Mouse (Mus musculus) midbrain, embryonic 15.5 days (tissue): ENCODE measurements around the gene 2410004B18Rik. TPM values are rescaled to one million over a fixed set of nuclear protein-coding genes. Genes with fewer than 3 reads are reported as not detected.

ENCODE experiments used
- polyA plus RNA-seq: library from polyadenylated mRNA; unstranded; fragments of >200 nt; fragmentation: Nextera tagmentation; extraction: Ambion mirVana; gene quantifications from 2 replicates; pipeline ENCODE4 v1.2.1, GENCODE M21; 2015

2410004B18Rik gene
- polyA plus RNA-seq, 1 experiment from 2014 or later: 78.6 TPM

Other genes with a start within 250 kb of the 2410004B18Rik start
- 135 and 137 TPM in 2 replicates for gene Ddah1, start 179.3 kb upstream of the 2410004B18Rik start, polyA plus RNA-seq
- gene Bcl10, start 15.2 kb upstream of the 2410004B18Rik start, polyA plus RNA-seq: 30.9 and 32.4 TPM in 2 replicates
- 0.34 and 0.74 TPM in 2 replicates for gene Syde2, start 49.9 kb downstream of the 2410004B18Rik start, polyA plus RNA-seq
- 1.3 and 1.6 TPM in 2 replicates for gene Wdr63, start 170.1 kb downstream of the 2410004B18Rik start, polyA plus RNA-seq
- gene Mcoln3, start 179.4 kb downstream of the 2410004B18Rik start, polyA plus RNA-seq: 0.20 and 0.44 TPM in 2 replicates
- 0.13 and 0.18 TPM in 2 replicates for gene Mcoln2, start 211.8 kb downstream of the 2410004B18Rik start, polyA plus RNA-seq